Mouse (Mus musculus): ENCODE results near the gene Zfp385a. TPM values are rescaled to one million over a fixed set of nuclear protein-coding genes. Genes with fewer than 3 reads are reported as not detected.

The Zfp385a gene
- total RNA-seq, 2 experiments from 2014 or later, result 3.2 to 11.5 TPM

- ATAC-seq (replicated peaks; ENCODE audit: poor library complexity), result peak; percentile 68
Measured at GRCm38 (mm10) chr15:103339166-103339960, 530 bp downstream of the Zfp385a start.

GRCm38 (mm10) chr15:103338829-103339165 is 1.1 kb downstream of the Zfp385a start:
- no peak for ATAC-seq (replicated peaks; ENCODE audit: poor library complexity)

GRCm38 (mm10) chr15:103336996-103337667 is 2.8 kb downstream of the Zfp385a start:
- ATAC-seq (replicated peaks; ENCODE audit: poor library complexity), result no peak

- no peak for ATAC-seq (replicated peaks; ENCODE audit: poor library complexity)
Measured at GRCm38 (mm10) chr15:103335488-103336235, 4.2 kb downstream of the Zfp385a start.

GRCm38 (mm10) chr15:103335040-103335439 is 4.9 kb downstream of the Zfp385a start:
- no peak for ATAC-seq (replicated peaks; ENCODE audit: poor library complexity)

GRCm38 (mm10) chr15:103334194-103334593 is 5.7 kb downstream of the Zfp385a start:
- ATAC-seq (replicated peaks; ENCODE audit: poor library complexity), result no peak

- ATAC-seq (replicated peaks; ENCODE audit: poor library complexity), result peak; percentile 75
Measured at GRCm38 (mm10) chr15:103333738-103334137, 6.2 kb downstream of the Zfp385a start.

GRCm38 (mm10) chr15:103333081-103333615 is 6.7 kb downstream of the Zfp385a start:
- peak; percentile 74 for ATAC-seq (replicated peaks; ENCODE audit: poor library complexity)

- peak; percentile 90 for ATAC-seq (replicated peaks; ENCODE audit: poor library complexity)
Measured at GRCm38 (mm10) chr15:103323455-103324247, 16.2 kb downstream of the Zfp385a start.

GRCm38 (mm10) chr15:103323070-103323454 is 16.8 kb downstream of the Zfp385a start:
- ATAC-seq (replicated peaks; ENCODE audit: poor library complexity), result no peak

- no peak for ATAC-seq (replicated peaks; ENCODE audit: poor library complexity)
Measured at GRCm38 (mm10) chr15:103322396-103322795, 17.5 kb downstream of the Zfp385a start.

GRCm38 (mm10) chr15:103321076-103321475 is 18.8 kb downstream of the Zfp385a start:
- no peak for ATAC-seq (replicated peaks; ENCODE audit: poor library complexity)

- no peak for ATAC-seq (replicated peaks; ENCODE audit: poor library complexity)
Measured at GRCm38 (mm10) chr15:103318201-103318816, 21.6 kb downstream of the Zfp385a start.

- no peak for ATAC-seq (replicated peaks; ENCODE audit: poor library complexity)
Measured at GRCm38 (mm10) chr15:103317731-103318130, 22.2 kb downstream of the Zfp385a start.

GRCm38 (mm10) chr15:103317120-103317519 is 22.8 kb downstream of the Zfp385a start:
- no peak for ATAC-seq (replicated peaks; ENCODE audit: poor library complexity)

- peak; percentile 17; the same call in 1 of the 2 replicates for ATAC-seq (replicated peaks; ENCODE audit: poor library complexity)
Measured at GRCm38 (mm10) chr15:103315979-103316776, 23.7 kb downstream of the Zfp385a start.

- peak; percentile 36 for ATAC-seq (replicated peaks; ENCODE audit: poor library complexity)
Measured at GRCm38 (mm10) chr15:103315011-103315502, 24.8 kb downstream of the Zfp385a start.

- ATAC-seq (replicated peaks; ENCODE audit: poor library complexity), result no peak
Measured at GRCm38 (mm10) chr15:103314181-103314580, 25.7 kb downstream of the Zfp385a start.

GRCm38 (mm10) chr15:103313495-103314095 is 26.3 kb downstream of the Zfp385a start:
- ATAC-seq (replicated peaks; ENCODE audit: poor library complexity), result peak; percentile 38; the same call in 1 of the 2 replicates
